ENCODE assay signal across 14 mouse cellular contexts in genomic region chr1:92033463-92033862, GRCm38 (mm10).
"Had no signal": no experiment of that assay in that cellular context is flagged by ENCODE, and none has a peak within 500 bp of the region (broad histone marks: within the 10 kb centered on the region; RNA-seq: fewer than 3 reads in every experiment).

No protein-coding gene starts in this region.

- DNase-seq: kidney, postnatal 14 days; left cerebral cortex, postnatal 4 days; lung, adult 2 months; lung, postnatal 4 days; right cerebral cortex, adult 18-20 months; right cerebral cortex, postnatal 25 days; thymus, postnatal 4 days had no signal

- ATAC-seq: midbrain, embryonic 16.5 days had no signal

- H3K27ac ChIP-seq: kidney, embryonic 15.5 days; limb, embryonic 13.5 days; liver, embryonic 15.5 days; midbrain, embryonic 12.5 days; stomach, postnatal 0 days had no signal

- H3K4me3 ChIP-seq: kidney, embryonic 15.5 days; limb, embryonic 13.5 days; liver, embryonic 15.5 days; midbrain, embryonic 12.5 days had no signal

- H3K9ac ChIP-seq: kidney, embryonic 15.5 days; limb, embryonic 13.5 days; liver, embryonic 15.5 days; midbrain, embryonic 12.5 days had no signal

- H3K9me3 ChIP-seq: kidney, embryonic 15.5 days; liver, embryonic 15.5 days; midbrain, embryonic 12.5 days had no signal

- H3K4me2 ChIP-seq: kidney, embryonic 15.5 days; limb, embryonic 13.5 days; liver, embryonic 11.5 days; liver, embryonic 15.5 days; midbrain, embryonic 12.5 days had no signal

- H3K27me3 ChIP-seq: kidney, embryonic 15.5 days; limb, embryonic 13.5 days; liver, embryonic 15.5 days; midbrain, embryonic 12.5 days had no signal
